Mouse (Mus musculus) CH12.LX (cell line): ENCODE data around the gene Sept12. TPM values are rescaled to one million over a fixed set of nuclear protein-coding genes. Genes with fewer than 3 reads are reported as not detected.

Experiments
- DNase-seq: peaks from one replicate; pipeline ENCODE4 v3.0.0-alpha.2; 2013; ENCODE audit errors: extremely low read depth
- H3K27ac ChIP-seq: 2 replicates; pipeline ENCODE4 v1.5.1; 2012; ENCODE audit warnings: low read depth, mild to moderate bottlenecking, control low read depth, moderate library complexity; ENCODE audit not compliant: insufficient read depth
- H3K27me3 ChIP-seq: replicated peaks from 2 replicates; pipeline ENCODE3; 2012; ENCODE audit warnings: inconsistent platforms
- H3K36me3 ChIP-seq, 2 experiments: replicated peaks in 1 of 2; 2 replicates each; pipeline versions ENCODE3 to v1.6.1; 2012; ENCODE audit warnings: inconsistent platforms in 1 of 2, low read length in 1 of 2, mild to moderate bottlenecking in 1 of 2, mixed read lengths in 1 of 2, moderate library complexity in 1 of 2; ENCODE audit not compliant: control insufficient read depth in 1 of 2, insufficient read depth in 1 of 2
- H3K4me1 ChIP-seq, 2 experiments: 2 replicates each; pipeline ENCODE4 v1.6.1; 2012; ENCODE audit warnings: inconsistent platforms in 1 of 2, moderate library complexity in 1 of 2; ENCODE audit not compliant: insufficient read depth in 2 of 2, control insufficient read depth in 1 of 2
- H3K4me2 ChIP-seq: 2 replicates; pipeline ENCODE4 v1.6.1; 2012; ENCODE audit warnings: low read depth, mild to moderate bottlenecking, control low read depth; ENCODE audit not compliant: poor library complexity, insufficient read depth, severe bottlenecking
- H3K4me3 ChIP-seq, 3 experiments: fragments of 150-350 bp in 1 of 3; sonication (generic) in 1 of 3; replicated peaks in 1 of 3; 2 replicates each; pipeline versions ENCODE3 to v1.5.1; 2011 to 2012; ENCODE audit warnings: low read depth in 2 of 3, low read length in 2 of 3, mild to moderate bottlenecking in 2 of 3, moderate library complexity in 2 of 3, control low read depth in 1 of 3, improper control_type of control experiment in 1 of 3, inconsistent platforms in 1 of 3, mixed read lengths in 1 of 3; ENCODE audit not compliant: poor library complexity in 1 of 3
- H3K79me2 ChIP-seq: replicated peaks from 2 replicates; pipeline ENCODE4 v1.6.1; 2012; ENCODE audit warnings: mild to moderate bottlenecking, moderate library complexity; ENCODE audit not compliant: control insufficient read depth, poor library complexity, insufficient read depth, severe bottlenecking; ENCODE audit errors: extremely low read depth
- H3K9ac ChIP-seq: 2 replicates; pipeline ENCODE4 v1.6.1; 2012; ENCODE audit warnings: low read depth, mild to moderate bottlenecking, control low read depth, moderate library complexity; ENCODE audit not compliant: insufficient read depth
- H3K9me3 ChIP-seq: replicated peaks from 2 replicates; pipeline ENCODE3; 2012; ENCODE audit warnings: low read length, inconsistent platforms, mixed read lengths
- BHLHE40 ChIP-seq: IDR thresholded peaks from 2 replicates; pipeline ENCODE4 v1.6.1; 2011; ENCODE audit warnings: mild to moderate bottlenecking, low read depth, low read length, improper control_type of control experiment
- CHD1 ChIP-seq: IDR thresholded peaks from 2 replicates; pipeline ENCODE4 v1.6.1; 2012; ENCODE audit warnings: low read depth, low read length, improper control_type of control experiment, inconsistent platforms
- CHD2 ChIP-seq: IDR thresholded peaks from 2 replicates; pipeline ENCODE4 v1.6.1; 2011; ENCODE audit warnings: low read length, improper control_type of control experiment
- CTCF ChIP-seq, 2 experiments: IDR thresholded peaks in 1 of 2; conservative IDR thresholded peaks in 1 of 2; 2 replicates each; pipeline ENCODE4 v1.5.1; 2011 to 2012; ENCODE audit warnings: low read depth in 2 of 2, low read length in 2 of 2, improper control_type of control experiment in 1 of 2, inconsistent platforms in 1 of 2, mild to moderate bottlenecking in 1 of 2, moderate library complexity in 1 of 2
- E2F4 ChIP-seq: IDR thresholded peaks from 2 replicates; pipeline ENCODE4 v1.6.1; 2011; ENCODE audit warnings: low read depth, low read length, improper control_type of control experiment; ENCODE audit not compliant: insufficient replicate concordance
- ETS1 ChIP-seq: conservative IDR thresholded peaks from 2 replicates; pipeline ENCODE4 v1.6.1; 2012; ENCODE audit warnings: low read depth, mild to moderate bottlenecking, inconsistent platforms, low read length, improper control_type of control experiment, moderate library complexity
- GABPA ChIP-seq: IDR thresholded peaks from 2 replicates; pipeline ENCODE4 v1.6.1; 2012; ENCODE audit warnings: low read depth, low read length, improper control_type of control experiment, inconsistent platforms; ENCODE audit not compliant: insufficient replicate concordance
- HCFC1 ChIP-seq: IDR thresholded peaks from 2 replicates; pipeline ENCODE4 v1.6.1; 2012; ENCODE audit warnings: low read depth, mild to moderate bottlenecking, inconsistent platforms, low read length, improper control_type of control experiment
- JUND ChIP-seq: conservative IDR thresholded peaks from 2 replicates; pipeline ENCODE4 v1.6.1; 2011; ENCODE audit warnings: low read depth, low read length, improper control_type of control experiment
- KAT2A ChIP-seq: IDR thresholded peaks from 2 replicates; pipeline ENCODE4 v1.6.1; 2012; ENCODE audit warnings: low read length, improper control_type of control experiment, inconsistent platforms; ENCODE audit not compliant: insufficient replicate concordance
- MAZ ChIP-seq: IDR thresholded peaks from 2 replicates; pipeline ENCODE4 v1.6.1; 2012; ENCODE audit warnings: low read depth, mild to moderate bottlenecking, inconsistent platforms, low read length, improper control_type of control experiment, moderate library complexity
- MEF2A ChIP-seq: IDR thresholded peaks from 2 replicates; pipeline ENCODE4 v1.6.1; 2014; ENCODE audit warnings: low read depth, mild to moderate bottlenecking, inconsistent platforms, low read length, improper control_type of control experiment, borderline replicate concordance
- MXI1 ChIP-seq: IDR thresholded peaks from 2 replicates; pipeline ENCODE4 v1.6.1; 2011; ENCODE audit warnings: mild to moderate bottlenecking, low read depth, low read length, improper control_type of control experiment
- MYC ChIP-seq: IDR thresholded peaks from 2 replicates; pipeline ENCODE4 v1.6.1; 2011; ENCODE audit warnings: low read depth, mild to moderate bottlenecking, improper control_type of control experiment, low read length
- NELFE ChIP-seq: IDR thresholded peaks from 2 replicates; pipeline ENCODE4 v1.6.1; 2011; ENCODE audit warnings: low read depth, low read length, improper control_type of control experiment
- NRF1 ChIP-seq: IDR thresholded peaks from 2 replicates; pipeline ENCODE4 v1.6.1; 2014; ENCODE audit warnings: low read depth, mild to moderate bottlenecking, inconsistent platforms, low read length, improper control_type of control experiment, moderate library complexity
- POLR2A ChIP-seq: IDR thresholded peaks from 2 replicates; pipeline ENCODE4 v1.6.1; 2011; ENCODE audit warnings: low read depth, mild to moderate bottlenecking, improper control_type of control experiment, low read length
- RAD21 ChIP-seq: IDR thresholded peaks from 2 replicates; pipeline ENCODE4 v1.6.1; 2011; ENCODE audit warnings: low read depth, mild to moderate bottlenecking, low read length, improper control_type of control experiment, moderate library complexity
- RCOR1 ChIP-seq: conservative IDR thresholded peaks from 2 replicates; pipeline ENCODE4 v1.6.1; 2012; ENCODE audit warnings: low read depth, mild to moderate bottlenecking, inconsistent platforms, low read length, improper control_type of control experiment
- SMC3 ChIP-seq: IDR thresholded peaks from 2 replicates; pipeline ENCODE4 v1.6.1; 2011; ENCODE audit warnings: low read depth, low read length, improper control_type of control experiment
- TCF12 ChIP-seq: IDR thresholded peaks from 2 replicates; pipeline ENCODE4 v1.6.1; 2014; ENCODE audit warnings: low read depth, mild to moderate bottlenecking, inconsistent platforms, low read length, improper control_type of control experiment
- USF1 ChIP-seq: IDR thresholded peaks from 2 replicates; pipeline ENCODE4 v1.6.1; 2014; ENCODE audit warnings: low read depth, mild to moderate bottlenecking, inconsistent platforms, low read length, improper control_type of control experiment
- ZC3H11A ChIP-seq: IDR thresholded peaks from 2 replicates; pipeline ENCODE4 v1.6.1; 2012; ENCODE audit warnings: low read depth, mild to moderate bottlenecking, inconsistent platforms, low read length, improper control_type of control experiment
- dilution Hi-C: fragments of 300-500 bp; cut with MboI; formaldehyde crosslinking; loops from 2 replicates; pipeline ENCODE4 v1.14.3; 2020; ENCODE audit warnings: low sequenced_read_pairs; ENCODE audit not compliant: extremely low pct_unique_long_range_greater_than_20kb, extremely low pct_ligation_motif_present
- in situ Hi-C: fragments of 300-500 bp; cut with MboI; formaldehyde crosslinking; loops from 3 replicates; pipeline ENCODE4 v1.14.3; 2019; ENCODE audit warnings: low sequenced_read_pairs, low pct_ligation_motif_present, low pct_unique_long_range_greater_than_20kb, mixed read lengths
- polyA plus RNA-seq: library from polyadenylated mRNA; unstranded; fragments of >175 nt; gene quantifications from 2 replicates; pipeline ENCODE4 v1.2.1, GENCODE M21; 2012; ENCODE audit warnings: low read depth; ENCODE audit not compliant: insufficient read length
- total RNA-seq, 2 experiments: library from RNA; depleted of rRNA; stranded (reverse); fragments of 300-350 nt in 1 of 2; fragments of >200 nt in 1 of 2; gene quantifications; 2 replicates each; pipeline ENCODE4 v1.2.3; 2012 to 2014

The Sept12 gene
- total and polyA plus RNA-seq, 3 experiments, result 0.13 TPM; not detected in 2

DNA sequence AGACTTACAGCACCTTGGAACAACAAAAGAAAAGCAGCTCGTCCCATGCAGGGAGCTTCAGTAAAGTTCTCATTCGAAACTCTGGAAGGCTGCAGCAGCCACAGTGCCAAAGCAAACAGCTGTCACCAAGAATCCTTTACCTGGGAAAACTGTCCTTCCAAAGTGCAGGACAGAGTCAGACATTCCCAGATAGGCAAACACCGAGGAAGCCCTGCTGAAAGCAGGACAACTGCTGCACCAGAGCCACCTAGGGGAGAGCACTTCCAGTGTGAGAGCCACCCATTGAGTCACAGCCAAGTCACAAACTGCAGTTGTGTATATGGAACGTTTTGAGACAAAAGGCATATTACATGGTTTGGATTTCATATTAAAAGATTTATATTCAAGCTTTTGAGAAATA is 52.2 kb downstream of the Sept12 start:
- no peak for TF ChIP-seq ETS1
- no peak for TF ChIP-seq MEF2A
- TF ChIP-seq USF1, result no peak
- TF ChIP-seq GABPA, result no peak
- no peak for TF ChIP-seq RAD21
- no peak for TF ChIP-seq CHD1
- TF ChIP-seq NRF1, result no peak
- TF ChIP-seq E2F4, result no peak
- TF ChIP-seq CTCF (conservative IDR thresholded peaks at IDR 0.05 in 1 of 2, IDR thresholded peaks at IDR 0.05 in 1 of 2; ENCODE audit: low read depth in 2 of 2, low read length in 2 of 2), result no peak
- no peak for TF ChIP-seq TCF12
- TF ChIP-seq SMC3, result no peak
- TF ChIP-seq MAZ, result no peak
- no peak for TF ChIP-seq MYC
- TF ChIP-seq POLR2A, result no peak
- Histone ChIP-seq H3K79me2 (0 out of 2 replicates have a peak, but pooled peaks cover 1% of the 10 kb centered on the region), H3K36me3 (peaks cover 74 to 88% of the 10 kb centered on the region in 2 experiments), H3K4me1 (peaks cover 2 to 8% of the 10 kb centered on the region in 2 experiments; a peak in 2 of 4 replicates), H3K4me3 (no peak overlapping the region), H3K9ac (no peak overlapping the region), H3K27ac (no peak overlapping the region), H3K27me3 (no peaks in the 10 kb centered on the region), H3K4me2 (no peak overlapping the region), H3K9me3 (no peaks in the 10 kb centered on the region)
- in situ Hi-C loops (no loop called here), dilution Hi-C loops (no loop called here)
- no peak for DNase-seq

DNA sequence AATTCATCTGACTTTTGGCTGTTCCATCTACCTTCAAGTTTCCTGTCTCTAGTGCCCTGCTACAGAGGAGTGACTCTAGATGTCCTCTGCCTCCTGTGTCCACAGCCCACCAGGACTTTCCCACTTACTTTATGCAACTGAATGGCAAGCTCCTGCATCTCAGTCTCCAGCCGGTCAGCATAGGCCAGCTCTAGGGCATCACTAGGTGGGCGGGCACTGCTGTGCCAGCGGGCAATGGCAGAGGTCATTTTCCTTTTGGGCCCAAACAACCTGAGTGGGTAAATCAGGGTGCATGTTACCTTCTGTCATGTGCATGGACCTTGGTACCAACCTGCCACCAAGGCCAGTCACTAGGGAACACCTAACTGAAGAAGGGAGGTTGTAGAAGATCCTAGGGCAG is 54.2 kb downstream of the Sept12 start:
- dilution Hi-C loops (no loop called here), in situ Hi-C loops (no loop called here)
- peaks cover 73 to 86% of the 10 kb centered on the region in 2 experiments for H3K36me3 ChIP-seq
- no peaks in the 10 kb centered on the region for H3K9me3 ChIP-seq
- no peak overlapping the region for H3K4me3 ChIP-seq
- H3K27ac ChIP-seq, result no peak overlapping the region
- no peaks in the 10 kb centered on the region for H3K27me3 ChIP-seq
- no peak for DNase-seq
- peaks cover 13% of the 10 kb centered on the region for H3K79me2 ChIP-seq
- H3K4me2 ChIP-seq, result no peak overlapping the region
- H3K4me1 ChIP-seq, result peaks cover 5 to 20% of the 10 kb centered on the region in 2 experiments; a peak in 3 of 4 replicates
- no peak overlapping the region for H3K9ac ChIP-seq
- TF ChIP-seq NRF1 (no peak), E2F4 (no peak), RCOR1 (no peak), MXI1 (no peak), MYC (no peak), ETS1 (no peak), TCF12 (no peak), NELFE (no peak), MAZ (no peak), ZC3H11A (no peak), HCFC1 (no peak), KAT2A (no peak), CTCF (conservative IDR thresholded peaks at IDR 0.05 in 1 of 2, IDR thresholded peaks at IDR 0.05 in 1 of 2; ENCODE audit: low read depth in 2 of 2, low read length in 2 of 2) (no peak), BHLHE40 (no peak), CHD2 (no peak), POLR2A (no peak), JUND (no peak)
